ENCODE assay signal across 10 mouse cellular contexts in genomic region chr15:81189061-81189460, GRCm38 (mm10). TPM values are rescaled to one million over a fixed set of nuclear protein-coding genes. Genes with fewer than 3 reads are reported as not detected.
DNase-seq lines count a peak whose midpoint lies in the region; ATAC-seq lines count a peak whose summit lies in the region.
"Had no signal": no experiment of that assay in that cellular context is flagged by ENCODE, and none has a peak within 500 bp of the region (broad histone marks: within the 10 kb centered on the region; RNA-seq: fewer than 3 reads in every experiment).

No protein-coding gene starts in this region.

- H3K36me3 ChIP-seq in kidney, embryonic 14.5 days (ENCODE audit: control insufficient read depth, insufficient read depth, low read length), result no peaks in the 10 kb centered on the region
- H3K36me3 ChIP-seq in embryonic facial prominence, embryonic 14.5 days (ENCODE audit: control insufficient read depth, insufficient read depth, low read length), result 0 out of 2 replicates have a peak, but pooled peaks cover 8% of the 10 kb centered on the region
- H3K36me3 ChIP-seq in hindbrain, embryonic 11.5 days (ENCODE audit: control insufficient read depth, insufficient read depth, low read length), result no peaks in the 10 kb centered on the region; the same call in 1 of the 2 replicates
- no peaks in the 10 kb centered on the region for H3K36me3 ChIP-seq in midbrain, embryonic 15.5 days (replicated peaks)

- 95% methylated on average over 2 of the region's 2 CpGs for WGBS in kidney, embryonic 14.5 days
- WGBS in embryonic facial prominence, embryonic 14.5 days, result 89% methylated on average over 2 of the region's 2 CpGs
- WGBS in hindbrain, embryonic 11.5 days, result 95% methylated on average over 2 of the region's 2 CpGs
- WGBS in midbrain, embryonic 15.5 days, result 91% methylated on average over 2 of the region's 2 CpGs

- no peaks in the 10 kb centered on the region for H3K9me3 ChIP-seq in kidney, embryonic 14.5 days (ENCODE audit: control insufficient read depth, low read length)
- H3K9me3 ChIP-seq in embryonic facial prominence, embryonic 14.5 days (ENCODE audit: control insufficient read depth, low read length), result no peaks in the 10 kb centered on the region
- H3K9me3 ChIP-seq in hindbrain, embryonic 11.5 days (ENCODE audit: control insufficient read depth, low read length), result no peaks in the 10 kb centered on the region
- no peaks in the 10 kb centered on the region for H3K9me3 ChIP-seq in midbrain, embryonic 15.5 days

- H3K27ac ChIP-seq in kidney, embryonic 14.5 days (ENCODE audit: low read depth, low read length), result no peak overlapping the region
- no peak overlapping the region for H3K27ac ChIP-seq in embryonic facial prominence, embryonic 14.5 days (replicated peaks; ENCODE audit: low read depth, low read length)
- H3K27ac ChIP-seq in hindbrain, embryonic 11.5 days (ENCODE audit: low read depth, low read length), result no peak overlapping the region
- no peak overlapping the region for H3K27ac ChIP-seq in midbrain, embryonic 15.5 days
- H3K27ac ChIP-seq: liver, embryonic 14.5 days had no signal

- H3K9ac ChIP-seq in kidney, embryonic 14.5 days (ENCODE audit: low read depth, low read length), result no peak overlapping the region
- 0 out of 2 replicates have a peak overlapping the region, but pooled peaks have one; percentile 22 for H3K9ac ChIP-seq in embryonic facial prominence, embryonic 14.5 days (ENCODE audit: low read depth, low read length)
- H3K9ac ChIP-seq in hindbrain, embryonic 11.5 days (ENCODE audit: low read depth, low read length), result no peak overlapping the region
- H3K9ac ChIP-seq in midbrain, embryonic 15.5 days, result peak overlapping the region; percentile 65
- H3K9ac ChIP-seq: liver, embryonic 14.5 days had no signal

- H3K4me2 ChIP-seq in kidney, embryonic 14.5 days (replicated peaks; ENCODE audit: low read depth, low read length), result peak overlapping the region; percentile 89
- peak overlapping the region; percentile 90 for H3K4me2 ChIP-seq in embryonic facial prominence, embryonic 14.5 days (ENCODE audit: low read depth, low read length)
- H3K4me2 ChIP-seq in hindbrain, embryonic 11.5 days (replicated peaks; ENCODE audit: low read depth, low read length), result peak overlapping the region; percentile 66
- peak overlapping the region; percentile 58 for H3K4me2 ChIP-seq in midbrain, embryonic 15.5 days

- ATAC-seq in kidney, embryonic 14.5 days (ENCODE audit: low FRiP score, low TSS enrichment), result no peak
- no peak for ATAC-seq in embryonic facial prominence, embryonic 14.5 days (ENCODE audit: low read depth)
- no peak for ATAC-seq in hindbrain, embryonic 11.5 days (ENCODE audit: low FRiP score)
- no peak for ATAC-seq in midbrain, embryonic 15.5 days (replicated peaks)

- no peak for DNase-seq in kidney, postnatal 36 days
- no peak for DNase-seq in embryonic facial prominence, embryonic 14.5 days (ENCODE audit: low spot score)
- no peak for DNase-seq in hindbrain, embryonic 11.5 days (ENCODE audit: low spot score)
- no peak for DNase-seq in Muller cell, postnatal 12 days (ENCODE audit: inconsistent ontology term)
- no peak for DNase-seq in frontal cortex, postnatal 14 days (ENCODE audit: low spot score in 2 of 2)
- DNase-seq in cerebellum, adult 9-10 months, result no peak
- DNase-seq: cerebellum, postnatal 36 days had no signal

- peak overlapping the region; percentile 98; the same call in 1 of the 2 replicates for H3K4me3 ChIP-seq in kidney, embryonic 14.5 days (ENCODE audit: low read length)
- H3K4me3 ChIP-seq in embryonic facial prominence, embryonic 14.5 days (ENCODE audit: low read depth, low read length), result peak overlapping the region; percentile 81; the same call in 1 of the 2 replicates
- H3K4me3 ChIP-seq in hindbrain, embryonic 11.5 days (ENCODE audit: low read depth, low read length), result peak overlapping the region; percentile 93
- peak overlapping the region; percentile 58 for H3K4me3 ChIP-seq in midbrain, embryonic 15.5 days

- no peaks in the 10 kb centered on the region for H3K27me3 ChIP-seq in kidney, embryonic 14.5 days (ENCODE audit: control insufficient read depth, insufficient read depth, low read length)
- no peaks in the 10 kb centered on the region for H3K27me3 ChIP-seq in embryonic facial prominence, embryonic 14.5 days (replicated peaks; ENCODE audit: control insufficient read depth, insufficient read depth, low read length)
- no peaks in the 10 kb centered on the region for H3K27me3 ChIP-seq in hindbrain, embryonic 11.5 days (ENCODE audit: control insufficient read depth, insufficient read depth, low read length)
- no peaks in the 10 kb centered on the region for H3K27me3 ChIP-seq in midbrain, embryonic 15.5 days (replicated peaks)

- peaks cover 19% of the 10 kb centered on the region; the same call in 1 of the 2 replicates for H3K4me1 ChIP-seq in kidney, embryonic 14.5 days (ENCODE audit: control insufficient read depth, insufficient read depth, low read length)
- H3K4me1 ChIP-seq in embryonic facial prominence, embryonic 14.5 days (ENCODE audit: control insufficient read depth, insufficient read depth, low read length), result peaks cover 19% of the 10 kb centered on the region
- H3K4me1 ChIP-seq in hindbrain, embryonic 11.5 days (replicated peaks; ENCODE audit: control insufficient read depth, insufficient read depth, low read length), result peaks cover 4% of the 10 kb centered on the region; the same call in 1 of the 2 replicates
- H3K4me1 ChIP-seq in midbrain, embryonic 15.5 days, result peaks cover 24% of the 10 kb centered on the region

RNA-seq across cellular contexts. Expression of gene Mrtfa, which starts 1.5 kb away (rescaled TPM):
- polyA plus RNA-seq in kidney, embryonic 14.5 days (2014; fragmentation: Nextera tagmentation; extraction: Ambion mirVana), result 23.1 and 28.2 TPM in 2 replicates
- polyA plus RNA-seq in embryonic facial prominence, embryonic 14.5 days (2014; fragmentation: Nextera tagmentation; extraction: Ambion mirVana), result 24.5 and 28.6 TPM in 2 replicates
- 19.6 and 31.9 TPM in 2 replicates for polyA plus RNA-seq in hindbrain, embryonic 11.5 days (2014; fragmentation: Nextera tagmentation; extraction: Ambion mirVana)
- 29.6 and 34.4 TPM in 2 replicates for polyA plus RNA-seq in midbrain, embryonic 15.5 days (2015; fragmentation: Nextera tagmentation; extraction: Ambion mirVana)

RNA-seq across cellular contexts. Expression of gene Mchr1, which starts 46.2 kb away (rescaled TPM):
- polyA plus RNA-seq in kidney, embryonic 14.5 days (2014; fragmentation: Nextera tagmentation; extraction: Ambion mirVana), result 0.71 and 1.0 TPM in 2 replicates
- polyA plus RNA-seq in embryonic facial prominence, embryonic 14.5 days (2014; fragmentation: Nextera tagmentation; extraction: Ambion mirVana), result 1.1 and 2.0 TPM in 2 replicates
- polyA plus RNA-seq in hindbrain, embryonic 11.5 days (2014; fragmentation: Nextera tagmentation; extraction: Ambion mirVana), result 0.09 and 0.59 TPM in 2 replicates
- 5.3 and 5.8 TPM in 2 replicates for polyA plus RNA-seq in midbrain, embryonic 15.5 days (2015; fragmentation: Nextera tagmentation; extraction: Ambion mirVana)

Comparison
In these comparisons a context has a peak if more than half of its experiments do, and no peak if none do; other contexts are left out.
1. H3K9ac ChIP-seq: peak in embryonic facial prominence, embryonic 14.5 days (single experiment) and midbrain, embryonic 15.5 days (single experiment); none in kidney, embryonic 14.5 days (single experiment) and hindbrain, embryonic 11.5 days (single experiment).
2. Peak in every context shown above with its lines, with median percentiles within 50 percentile points of each other: H3K4me2 ChIP-seq and H3K4me3 ChIP-seq.